Mouse (Mus musculus) urinary bladder, postnatal 10 days (tissue): ENCODE results near the gene Hsf2bp.

Experiments
- DNase-seq: peaks from one replicate; pipeline ENCODE4 v3.0.0; 2022; ENCODE audit warnings: low spot score

The Hsf2bp gene

GRCm38 (mm10) chr17:31905791-31906211 lies 130.3 kb downstream of the Hsf2bp start:
- DNase-seq = no peak

GRCm38 (mm10) chr17:31905201-31905790 lies 130.9 kb downstream of the Hsf2bp start:
- DNase-seq = peak; percentile 5

- peak; percentile 6 for DNase-seq
Measured at GRCm38 (mm10) chr17:31904036-31904435, 132.1 kb downstream of the Hsf2bp start.

GRCm38 (mm10) chr17:31902630-31903198 lies 133.4 kb downstream of the Hsf2bp start:
- DNase-seq = peak; percentile 8

GRCm38 (mm10) chr17:31901461-31902204 lies 134.5 kb downstream of the Hsf2bp start:
- peak; percentile 8 for DNase-seq

GRCm38 (mm10) chr17:31898941-31899340 lies 137.2 kb downstream of the Hsf2bp start:
- DNase-seq = no peak

- no peak for DNase-seq
Measured at GRCm38 (mm10) chr17:31897186-31897793, 138.9 kb downstream of the Hsf2bp start.

GRCm38 (mm10) chr17:31896751-31897150 lies 139.4 kb downstream of the Hsf2bp start:
- DNase-seq = no peak

- DNase-seq = no peak
Measured at GRCm38 (mm10) chr17:31896311-31896710, 139.8 kb downstream of the Hsf2bp start.
